Mouse (Mus musculus): ENCODE measurements at regions not wholly inside any gene's neighbourhood (a gene's known extent, or its start where the extent isn't known, plus 50 kb on each side); places are given as distances from the start of the nearest gene placed in this dataset.

DNA sequence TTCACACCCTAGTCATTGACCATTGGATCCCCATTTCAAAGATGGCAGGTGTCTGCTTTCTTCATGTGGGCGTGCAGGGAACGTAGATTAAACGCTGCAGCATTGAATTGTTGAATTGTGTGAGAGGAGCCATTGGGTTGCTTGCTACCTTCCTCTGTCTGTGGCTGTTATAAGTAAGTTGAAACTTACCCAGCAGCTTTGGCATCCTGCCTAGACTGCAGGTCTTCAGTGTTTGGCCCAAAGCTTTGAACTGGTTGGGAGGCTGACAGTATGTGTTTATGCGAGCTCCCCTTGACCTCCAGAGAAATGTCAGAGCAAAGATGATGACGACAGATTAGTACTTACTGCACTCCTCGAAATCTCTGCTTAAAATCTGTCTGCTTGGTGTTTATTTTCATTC lies 473.8 kb downstream of the Irx1 start:
- TF ChIP-seq CTCF (conservative IDR thresholded peaks at IDR 0.05; ENCODE audit: insufficient read depth, insufficient read length, low read depth, low read length) (no peak), POLR2A (IDR thresholded peaks at IDR 0.05; ENCODE audit: low read depth, low read length) (no peak)
